Mouse (Mus musculus) lung, adult 2 months (tissue): ENCODE measurements around the gene A930004D18Rik.

Experiments
- CTCF ChIP-seq: fragments of 200-500 bp; IDR thresholded peaks from 2 replicates; pipeline ENCODE4 v1.5.1; 2011; ENCODE audit warnings: mild to moderate bottlenecking, low read length, control low read depth; ENCODE audit not compliant: insufficient read depth
- POLR2A ChIP-seq: fragments of 200-500 bp; IDR thresholded peaks from 2 replicates; pipeline ENCODE4 v1.6.1; 2011; ENCODE audit warnings: low read depth, mild to moderate bottlenecking, control low read depth, low read length, borderline replicate concordance; ENCODE audit errors: extremely low read depth

DNA sequence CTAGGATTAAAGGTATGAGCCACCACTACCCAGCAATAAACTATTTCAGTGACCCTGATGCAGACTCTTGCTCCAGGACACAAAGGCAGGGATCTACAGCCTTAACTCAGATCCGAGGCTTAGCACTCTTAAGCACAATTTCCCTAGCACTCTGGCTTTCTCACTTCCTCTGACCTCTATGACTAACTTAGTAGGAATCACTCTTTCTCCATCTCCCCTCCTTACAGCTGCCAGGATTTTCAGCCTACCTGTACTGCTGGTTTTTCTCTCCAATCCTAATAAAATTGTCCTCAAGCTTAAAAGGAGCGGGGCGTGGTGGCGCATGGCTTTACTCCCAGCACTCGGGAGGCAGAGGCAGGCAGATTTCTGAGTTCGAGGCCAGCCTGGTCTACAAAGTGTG is 20.2 kb downstream of the A930004D18Rik start:
- TF ChIP-seq CTCF, result no peak
- no peak for TF ChIP-seq POLR2A
